Mouse (Mus musculus) liver, adult 2 months (tissue): Measurements from ENCODE around the gene B3galt4.
"Not testable (repeated sequence)": the region's sequence is repeated elsewhere in the genome, so short reads cannot be mapped to it uniquely, and the experiment has no call there.

Experiments used
- CTCF ChIP-seq: fragments of 200-500 bp; IDR thresholded peaks from 2 replicates; pipeline ENCODE4 v1.5.1; 2011; ENCODE audit warnings: low read depth, low read length, control low read depth
- POLR2A ChIP-seq: fragments of 200-500 bp; IDR thresholded peaks from 2 replicates; pipeline ENCODE4 v1.6.1; 2011; ENCODE audit warnings: low read length, control low read depth; ENCODE audit not compliant: insufficient read depth; ENCODE audit errors: extremely low read depth

- TF ChIP-seq CTCF, POLR2A: not testable (repeated sequence)
These were observed 47.4 kb upstream of the B3galt4 start for GRCm38 (mm10) chr17:33998697-33999096.
